Mouse (Mus musculus) telencephalon, adult 2 months (tissue): ENCODE data around the gene Ulk2.
A peak's percentile ranks its signal among the peaks of the same experiment; 100 is the strongest.
"Not testable (repeated sequence)": the region's sequence is repeated elsewhere in the genome, so short reads cannot be mapped to it uniquely, and the experiment has no call there.

Source experiments
- DNase-seq: peaks from one replicate; pipeline ENCODE4 v3.0.0-alpha.2; 2011; ENCODE audit warnings: low read depth, low spot score

Gene Ulk2

DNA sequence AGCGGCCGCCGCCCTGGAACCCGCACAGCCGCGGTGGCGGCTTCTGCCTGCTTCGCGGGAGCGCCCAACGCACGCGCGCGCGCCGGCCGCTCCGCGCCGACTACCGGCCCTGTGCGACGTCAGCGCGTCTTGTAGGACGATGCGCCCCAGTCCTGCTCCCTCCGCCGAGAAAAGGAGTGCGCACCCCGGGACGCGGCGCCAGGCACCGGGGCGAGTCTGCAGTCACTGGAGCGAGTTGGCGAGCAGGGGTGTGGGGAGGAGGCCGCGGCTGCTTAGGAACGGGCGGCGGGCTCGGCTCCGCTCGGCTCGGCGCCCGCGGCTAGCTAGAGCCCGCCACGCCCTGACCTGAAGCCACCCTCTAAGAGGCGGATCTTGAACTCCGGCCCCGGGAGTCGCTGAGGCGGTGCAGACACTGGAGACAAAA lies at the start of gene Ulk2:
TSS of gene Ulk2 (minus strand) at position 86 of the 424 bp plus-strand sequence.
- DNase-seq = peak; percentile 86

DNA sequence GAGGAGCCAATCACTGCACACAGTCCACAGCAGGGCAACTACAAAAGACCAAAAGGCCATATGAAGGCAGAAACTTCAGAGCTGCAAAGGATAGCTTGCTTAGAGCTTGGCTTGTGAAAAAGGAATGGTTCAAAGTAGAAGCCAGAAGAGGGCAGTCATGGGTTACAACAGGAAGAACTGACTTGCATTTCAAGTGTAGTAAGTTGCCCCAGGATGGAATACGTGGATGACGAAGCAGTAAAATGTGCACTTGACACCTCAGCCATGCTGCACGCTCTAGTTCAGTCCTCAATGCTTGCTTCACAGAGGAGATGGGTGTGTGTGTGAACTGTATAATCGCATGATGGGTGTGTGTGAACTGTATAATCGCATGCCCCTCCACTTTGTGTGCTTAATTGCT lies 27.3 kb upstream of the Ulk2 start:
- peak; percentile 36 for DNase-seq

DNA sequence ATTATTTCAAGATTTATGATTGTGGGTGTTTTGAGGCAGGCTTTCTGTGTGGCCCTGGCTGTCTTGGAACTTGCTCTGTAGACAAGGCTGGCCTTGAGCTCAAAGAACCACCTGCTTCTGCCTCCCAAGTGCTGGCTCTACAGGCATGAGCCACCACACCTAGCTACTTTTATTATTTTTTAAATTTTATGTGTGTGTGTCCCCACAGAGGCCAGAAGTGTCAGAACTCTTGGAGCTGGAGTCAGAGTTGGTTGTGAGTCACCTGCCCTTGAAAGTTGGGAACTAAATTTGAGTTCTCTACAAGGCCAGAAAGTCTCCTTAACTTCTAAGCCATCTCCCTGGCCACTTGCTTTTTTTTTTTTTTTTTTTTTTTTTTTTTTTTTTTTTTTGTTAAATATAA lies 25.0 kb upstream of the Ulk2 start:
- no peak for DNase-seq

DNA sequence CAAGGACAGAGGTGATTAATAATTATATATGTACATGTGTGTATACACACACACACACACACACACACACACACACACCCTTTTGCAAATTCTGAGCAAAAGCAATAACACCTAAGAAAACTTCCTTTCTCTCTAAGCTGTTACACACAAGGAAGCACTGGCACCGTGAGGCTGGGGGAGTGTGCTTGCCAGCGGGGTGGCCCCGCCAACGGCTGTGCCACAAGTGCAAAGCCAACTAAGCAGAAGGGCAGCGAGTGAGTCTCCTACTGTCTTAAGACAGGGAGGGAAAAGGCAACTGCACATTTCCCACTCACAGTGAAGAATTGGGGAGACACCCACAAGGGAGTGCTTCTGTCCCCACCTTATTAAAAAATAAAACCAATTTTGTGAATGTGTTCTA lies 17.0 kb upstream of the Ulk2 start:
- DNase-seq = no peak

DNA sequence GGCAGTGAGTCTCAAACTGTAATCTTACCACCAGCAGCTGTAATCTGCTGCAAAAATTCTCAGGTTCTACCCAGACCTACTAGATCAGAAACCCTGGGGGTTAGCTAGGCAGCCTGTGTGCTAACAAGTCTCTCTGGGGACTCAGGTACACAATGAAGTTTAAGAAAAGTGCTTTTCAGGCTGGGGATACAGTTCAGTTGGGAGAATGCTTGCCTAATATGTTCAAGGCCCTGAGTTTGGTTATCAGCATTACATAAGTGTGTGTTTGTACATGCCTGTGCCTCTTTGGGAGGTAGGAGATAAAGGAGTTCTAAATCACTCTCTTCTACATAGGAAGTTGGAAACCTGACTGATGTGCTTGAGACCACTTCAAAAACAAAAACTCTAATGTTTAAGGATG lies 12.0 kb upstream of the Ulk2 start:
- no peak for DNase-seq

DNA sequence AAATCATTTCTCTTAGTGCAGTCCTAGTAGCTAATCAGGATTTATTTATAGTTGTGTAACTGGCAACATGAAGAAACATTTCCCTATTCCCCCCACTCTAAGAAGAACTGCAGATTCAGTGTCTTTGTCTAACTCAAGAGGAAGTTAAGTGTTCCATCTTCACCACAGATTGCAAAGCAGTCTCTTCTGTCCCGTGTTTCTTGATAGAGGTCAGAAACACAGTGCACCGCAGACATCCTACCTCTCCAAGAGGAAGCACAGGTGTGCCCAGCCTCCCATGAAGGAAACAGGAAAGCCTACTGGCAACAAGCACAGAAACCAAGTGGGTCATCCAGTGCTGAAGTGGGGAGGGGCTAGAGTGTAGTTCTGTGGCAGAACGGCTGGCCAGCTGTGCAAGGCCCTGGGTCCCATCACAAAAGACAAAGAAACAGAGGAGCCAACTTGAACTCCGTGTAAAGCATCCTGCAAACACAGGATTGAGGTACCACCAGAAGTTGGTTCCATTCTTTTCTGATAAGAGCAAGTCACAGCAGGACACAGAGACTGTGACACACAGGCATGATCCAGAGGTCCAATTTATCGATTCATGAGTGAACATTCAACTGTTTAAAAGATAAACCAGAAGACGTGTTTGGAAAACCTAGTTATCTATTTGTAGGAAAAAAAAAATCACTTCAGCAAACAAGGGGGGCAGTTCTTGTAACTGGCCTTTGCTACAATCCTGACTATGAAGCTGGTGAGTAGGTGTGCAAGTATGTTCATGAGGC lies 7.1 kb upstream of the Ulk2 start:
- DNase-seq = no peak

DNA sequence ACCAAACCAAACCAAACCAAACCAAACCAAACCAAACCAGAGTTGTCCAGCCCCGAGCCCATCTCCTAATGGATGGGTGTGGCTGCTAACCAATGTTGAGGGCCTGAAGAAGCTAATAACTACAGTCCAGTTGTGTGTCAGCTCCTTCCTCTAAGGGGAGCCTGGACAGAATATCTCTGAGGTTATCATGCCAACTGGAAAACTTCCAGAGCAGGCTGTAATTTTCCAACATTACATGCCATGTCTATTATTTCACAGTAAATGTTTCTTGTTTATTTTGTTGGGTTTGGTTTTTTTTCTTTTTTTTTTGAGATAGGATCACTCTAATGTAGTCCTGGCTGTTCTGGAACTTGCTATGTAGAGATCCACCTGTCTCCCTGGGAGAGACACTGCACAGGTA lies 4.4 kb upstream of the Ulk2 start:
- no peak for DNase-seq

DNA sequence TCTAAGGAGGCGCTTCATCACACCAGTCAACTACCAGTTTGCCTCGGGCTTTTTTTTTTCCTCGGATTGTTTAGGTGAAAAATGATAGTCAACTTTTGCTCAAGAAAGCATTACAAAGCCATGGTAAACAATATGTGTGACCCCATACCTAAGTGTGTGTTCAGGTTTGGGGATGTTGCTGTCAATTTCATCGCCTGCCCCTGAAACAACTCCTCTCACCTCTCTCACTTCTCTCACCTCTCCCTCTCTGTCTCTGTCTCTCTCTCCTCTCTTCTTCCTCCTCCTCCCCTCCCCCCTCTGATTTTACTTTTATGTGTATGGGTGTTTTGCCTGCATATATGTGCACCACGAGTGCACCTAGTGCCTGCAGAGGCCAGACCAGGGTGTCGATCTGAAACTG lies 666 bp upstream of the Ulk2 start:
- no peak for DNase-seq

DNA sequence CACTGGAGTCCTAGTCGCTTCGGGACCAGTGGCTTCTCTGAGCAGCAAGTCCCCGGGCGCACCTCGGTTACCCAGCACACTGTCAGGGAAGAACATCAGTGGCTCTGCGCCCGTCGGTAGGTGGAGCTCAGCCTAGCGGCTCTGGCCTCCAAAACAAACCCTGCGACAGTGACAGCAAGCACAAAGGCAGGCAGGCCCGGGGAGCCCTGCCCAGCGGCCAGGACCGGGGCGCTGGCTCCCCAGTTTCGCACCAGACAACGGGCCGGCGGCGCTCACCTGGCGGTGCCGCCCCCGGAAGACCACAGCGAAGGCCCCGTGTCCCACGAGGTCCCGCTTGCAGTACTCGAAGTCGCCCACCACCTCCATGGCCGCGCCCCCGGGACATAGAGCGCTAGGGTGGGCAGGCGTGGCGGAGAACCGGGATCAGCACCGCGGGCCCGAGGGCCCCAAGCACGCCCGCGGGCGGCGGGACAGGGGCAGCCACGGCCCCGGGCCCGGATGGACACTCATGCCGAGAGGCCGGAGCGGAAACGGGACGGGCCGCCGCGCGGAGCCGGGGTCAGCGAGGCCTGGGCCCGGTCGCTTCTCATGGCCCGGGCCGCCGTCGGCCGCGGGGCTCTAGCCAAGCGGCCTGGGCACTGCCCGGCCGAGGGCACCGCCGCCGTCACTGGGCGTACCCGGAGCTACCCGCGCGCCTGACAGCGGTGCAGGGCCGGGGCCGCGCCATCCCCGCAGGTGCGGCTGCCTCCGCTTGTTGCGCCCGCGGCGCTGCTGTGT lies 474 bp downstream of the Ulk2 start:
- peak; percentile 75 for DNase-seq

DNA sequence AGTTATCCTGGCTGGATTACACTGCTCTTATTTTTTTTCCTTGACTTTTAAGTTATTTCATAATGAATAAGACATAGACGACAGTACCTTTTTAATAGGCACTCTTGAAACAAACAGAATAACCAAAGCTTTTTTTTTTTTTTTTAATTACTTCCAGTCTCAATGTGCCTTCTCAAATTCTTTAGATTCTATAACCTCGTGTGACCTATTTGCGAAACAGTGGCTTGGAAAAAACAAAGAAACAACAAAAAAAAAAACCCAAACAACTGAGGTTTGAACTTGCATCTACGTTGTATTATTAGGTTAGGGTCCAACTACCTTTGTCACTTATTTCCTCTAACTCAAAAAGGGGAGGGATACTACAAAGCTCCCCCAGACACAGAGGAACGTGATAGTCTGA lies 1.2 kb downstream of the Ulk2 start:
- DNase-seq = no peak

DNA sequence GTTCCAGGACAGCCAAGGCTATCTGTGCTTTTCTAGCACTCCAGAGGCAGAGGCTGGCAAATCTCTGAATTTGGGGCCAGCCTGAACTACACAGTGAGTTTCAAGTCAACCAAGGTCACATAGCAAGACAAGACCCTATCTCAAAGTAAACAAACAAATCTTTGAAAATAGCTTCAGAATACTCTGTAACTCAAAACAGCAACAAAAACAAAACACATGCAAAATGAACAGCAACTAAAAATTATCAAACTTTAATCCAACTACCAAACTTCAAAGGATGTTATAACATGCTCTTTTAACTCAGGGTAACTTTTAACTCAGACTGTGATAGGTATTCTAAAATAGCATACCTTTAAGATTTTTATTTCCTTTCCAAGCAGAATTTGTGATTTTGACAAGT lies 2.0 kb downstream of the Ulk2 start:
- DNase-seq = no peak

DNA sequence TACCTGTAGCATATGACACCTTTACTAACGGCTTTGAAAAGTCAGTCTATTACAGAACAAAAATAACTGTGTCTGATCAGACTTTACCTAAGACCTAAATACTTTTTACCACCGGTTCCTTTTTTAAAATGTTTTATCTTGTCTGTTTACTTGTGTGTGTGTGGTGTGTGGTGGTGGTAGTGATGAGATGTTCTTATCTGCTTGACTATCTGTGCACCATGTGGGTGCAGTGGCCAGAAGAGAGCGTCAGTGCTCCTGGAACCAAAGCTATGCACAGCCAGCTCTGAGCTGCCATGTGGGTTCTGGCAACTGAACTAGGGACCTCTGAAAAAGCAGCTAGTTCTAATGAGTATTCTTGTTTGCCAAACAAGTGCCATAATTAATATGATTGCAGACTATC lies 3.7 kb downstream of the Ulk2 start:
- DNase-seq = no peak

DNA sequence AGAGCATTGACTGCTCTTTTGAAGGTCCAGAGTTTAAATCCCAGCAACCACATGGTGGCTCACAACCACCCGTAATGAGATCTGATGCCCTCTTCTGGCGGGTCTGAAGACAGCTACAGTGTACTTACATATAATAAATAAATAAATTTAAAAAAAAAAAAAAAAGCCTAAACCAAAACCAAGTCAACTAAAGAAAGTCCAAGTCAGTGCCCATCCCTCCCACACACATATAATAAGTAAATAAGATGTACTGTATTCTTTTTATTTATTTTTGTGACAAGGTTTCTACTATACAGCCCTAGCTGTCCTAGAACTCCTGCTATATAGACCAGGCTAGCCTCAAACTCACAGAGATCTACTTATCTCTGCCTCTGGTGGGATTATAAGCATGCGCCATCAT lies 14.2 kb downstream of the Ulk2 start:
- not testable (repeated sequence) for DNase-seq

DNA sequence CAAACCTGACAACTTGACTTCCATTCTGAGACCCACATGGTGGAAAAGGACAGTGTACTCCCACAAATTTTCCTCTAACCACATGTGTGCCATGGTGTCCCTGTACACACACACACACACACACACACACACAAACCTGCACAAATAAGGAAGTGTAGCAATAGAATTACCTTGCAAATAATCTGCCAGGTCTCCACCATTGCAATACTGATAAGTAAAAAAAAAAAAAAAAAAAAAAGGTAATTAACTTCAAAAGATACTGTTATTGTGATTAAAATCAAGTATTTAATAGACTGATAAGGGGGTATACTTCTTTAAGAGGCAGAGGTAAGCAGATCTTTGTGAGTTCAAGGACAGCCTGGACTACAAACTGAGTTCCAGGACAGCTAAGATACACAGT lies 14.9 kb downstream of the Ulk2 start:
- DNase-seq = no peak

DNA sequence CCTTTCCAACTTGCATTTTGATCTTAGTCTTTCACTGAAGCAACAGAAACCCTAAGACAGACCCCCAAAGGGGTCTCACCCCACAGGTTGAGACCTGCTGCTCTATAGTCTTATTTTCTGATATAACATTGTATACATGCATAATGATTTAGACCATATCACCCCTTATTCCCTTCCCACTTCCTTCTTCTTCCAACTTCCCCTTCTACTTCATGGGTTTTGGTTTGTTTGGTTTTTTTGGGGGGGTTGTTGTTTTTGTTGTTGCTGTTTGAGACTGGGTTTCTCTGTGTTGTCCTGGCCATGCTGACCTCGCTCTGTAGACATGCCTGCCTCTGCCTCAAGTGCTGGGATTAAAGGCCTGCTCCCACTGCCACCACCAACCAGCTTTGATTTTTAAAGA lies 15.7 kb downstream of the Ulk2 start:
- DNase-seq = no peak

DNA sequence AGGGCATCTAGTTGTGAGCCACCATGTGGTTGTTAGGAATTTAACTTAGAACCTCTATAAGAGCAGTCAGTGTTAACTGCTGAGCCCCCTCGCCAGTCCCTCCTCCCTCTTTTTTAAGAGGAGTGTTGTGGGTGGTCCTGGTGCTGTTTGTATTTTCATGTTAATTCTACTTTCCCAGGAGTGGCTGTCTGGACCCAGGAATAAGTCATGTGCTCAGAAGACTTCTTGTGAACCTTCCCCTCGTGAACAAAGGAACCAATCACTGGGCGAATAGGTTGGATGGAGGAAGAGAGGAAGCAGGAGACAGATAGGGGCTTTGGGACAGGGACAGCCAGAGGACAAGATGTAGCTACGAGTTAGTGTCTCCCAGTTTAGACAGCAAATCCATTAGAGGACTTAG lies 45.1 kb downstream of the Ulk2 start:
- no peak for DNase-seq

DNA sequence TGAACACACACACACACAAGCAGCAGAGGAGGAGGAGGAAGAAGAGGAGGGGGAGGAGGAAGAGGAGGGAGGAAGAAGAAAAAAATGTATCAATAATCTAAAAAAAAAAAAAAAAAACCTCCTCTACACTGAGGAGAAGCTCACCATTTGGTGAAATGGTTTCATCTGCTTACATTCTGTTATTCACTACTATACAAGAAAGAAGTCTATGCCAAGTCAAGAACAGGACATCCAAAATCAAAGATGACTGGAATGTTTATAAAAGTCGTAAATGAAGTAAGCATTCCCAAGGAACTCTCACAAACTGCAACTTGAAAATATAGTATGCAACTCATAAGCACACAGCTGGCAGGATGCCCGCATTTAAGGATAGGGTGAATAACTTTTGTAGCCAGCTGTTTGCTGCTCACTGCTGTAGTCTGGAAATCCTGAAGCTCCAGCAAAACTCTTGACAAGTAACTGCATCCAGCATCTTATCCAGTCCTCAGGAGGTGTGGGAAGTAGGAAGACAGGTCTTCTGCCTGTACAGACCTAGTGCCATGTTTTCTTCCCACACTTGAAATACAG lies 46.2 kb downstream of the Ulk2 start:
- no peak for DNase-seq

DNA sequence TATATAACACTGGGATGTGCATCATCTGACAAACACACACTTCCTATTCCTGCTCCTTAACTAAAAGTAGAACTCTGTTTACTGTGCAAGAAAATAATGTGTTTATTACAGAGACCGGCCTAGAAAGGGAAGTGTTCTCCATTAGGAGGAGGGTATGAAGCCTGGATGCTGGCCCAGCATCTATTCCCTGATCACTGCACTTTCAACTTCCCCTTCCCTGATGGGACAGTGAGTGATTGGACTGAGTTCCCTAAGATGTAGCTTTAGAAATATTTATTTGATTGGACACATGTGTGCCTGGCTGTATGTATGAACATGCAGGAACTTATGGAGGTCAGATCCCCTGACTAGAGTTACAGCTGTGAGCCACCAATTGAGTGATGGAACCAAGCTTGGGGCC lies 61.4 kb downstream of the Ulk2 start:
- peak; percentile 16 for DNase-seq

DNA sequence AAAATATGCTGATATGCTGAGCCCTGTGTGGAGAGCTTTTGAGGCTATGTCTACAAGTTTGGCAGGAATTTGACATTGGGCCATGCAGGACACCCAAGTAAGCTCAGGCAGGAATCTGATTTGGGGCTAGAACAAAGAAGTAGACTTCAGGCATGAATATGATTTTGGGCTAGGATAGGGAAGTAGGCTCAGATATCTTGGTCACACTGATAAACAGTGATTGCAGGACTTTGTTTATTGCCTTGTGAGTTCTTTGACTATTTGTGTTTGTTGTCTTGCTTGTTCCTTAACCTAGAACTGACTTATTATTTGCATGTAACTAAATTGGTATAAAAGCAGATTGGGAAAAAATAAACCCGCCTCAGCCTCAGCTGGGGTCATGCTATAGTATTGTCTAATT lies 66.3 kb downstream of the Ulk2 start:
- DNase-seq = no peak

DNA sequence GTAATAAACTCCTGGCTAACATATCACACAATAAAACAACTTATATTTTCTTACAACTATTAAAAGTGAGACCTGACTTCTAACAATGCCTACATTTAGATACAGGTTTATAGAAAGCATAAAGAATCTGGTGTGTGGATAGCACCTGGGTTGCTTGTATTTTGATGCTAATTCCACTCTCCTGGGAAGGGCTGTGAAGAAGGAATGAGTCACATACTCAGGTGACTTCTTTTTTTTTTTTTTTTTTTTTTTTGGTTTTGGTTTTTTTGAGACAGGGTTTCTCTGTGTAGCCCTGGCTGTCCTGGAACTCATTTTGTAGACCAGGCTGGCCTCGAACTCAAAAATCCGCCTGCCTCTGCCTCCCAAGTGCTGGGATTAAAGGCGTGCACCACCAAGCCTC lies 72.3 kb downstream of the Ulk2 start:
- not testable (repeated sequence) for DNase-seq

DNA sequence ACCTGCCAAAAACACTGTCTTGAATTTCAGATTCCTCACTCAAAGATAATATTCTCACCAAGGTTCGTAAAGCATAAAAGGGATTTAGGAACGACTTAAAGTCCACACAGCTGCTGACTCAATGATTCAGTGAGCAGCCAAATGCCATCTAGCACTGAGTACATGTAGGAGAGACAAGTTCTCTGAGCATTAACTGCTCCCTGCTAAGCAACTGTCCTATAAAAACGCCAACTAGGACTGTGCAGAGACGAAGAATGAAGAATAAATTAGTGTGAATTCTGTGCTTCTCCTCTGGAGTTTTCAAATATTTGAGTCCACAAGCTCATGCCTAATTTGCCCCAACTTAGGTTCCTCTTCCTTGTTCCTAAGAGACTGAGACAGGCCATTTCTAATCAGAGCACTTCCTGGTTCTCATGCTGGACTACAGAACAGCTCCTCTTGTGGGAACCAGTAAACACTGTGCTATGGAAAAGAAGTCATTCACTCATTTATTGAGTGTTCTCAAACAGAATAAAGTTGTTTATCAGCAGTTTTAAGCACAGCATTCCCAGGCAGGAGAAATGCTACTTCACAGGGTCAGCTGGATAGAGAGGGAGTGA lies 80.2 kb downstream of the Ulk2 start:
- DNase-seq = no peak

DNA sequence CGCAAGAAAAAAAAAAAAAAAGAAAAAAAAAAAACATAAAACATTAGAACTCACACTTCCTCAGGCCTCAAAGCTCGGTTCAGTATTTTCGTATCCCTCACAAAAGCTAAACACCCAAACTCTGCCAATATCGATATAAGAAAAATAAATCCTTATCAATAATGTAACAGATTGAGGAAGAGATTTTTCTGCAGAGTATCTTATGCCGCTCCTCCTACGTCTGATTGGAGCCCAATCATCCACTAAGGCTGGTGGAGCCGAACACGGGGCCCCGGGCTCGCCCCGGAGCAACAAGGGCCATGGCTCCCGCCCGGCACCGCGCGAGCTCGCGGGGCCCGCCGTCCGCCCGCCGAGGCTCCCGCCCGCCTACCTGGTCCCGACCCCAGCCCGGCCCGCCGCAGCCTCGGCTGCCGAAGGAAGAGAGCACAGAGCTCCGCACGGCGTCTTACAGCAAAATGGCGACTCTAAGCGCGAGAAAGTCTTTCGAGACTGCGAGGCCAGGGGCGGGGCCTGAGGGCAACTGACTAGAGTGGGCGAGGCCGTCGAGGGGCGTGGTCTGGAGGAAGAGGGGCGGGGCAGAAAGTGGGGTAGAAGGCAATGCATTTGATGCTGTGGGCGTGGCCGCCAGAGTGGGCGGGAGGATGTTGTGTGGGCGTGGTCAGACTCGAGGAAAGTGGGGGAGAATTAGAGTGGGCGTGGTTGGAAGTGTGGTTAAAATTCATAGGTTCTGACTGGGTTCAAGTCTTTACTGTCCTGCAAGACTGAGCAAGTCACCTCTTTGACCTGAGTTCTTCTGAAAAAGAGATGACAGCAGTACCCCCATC lies 93.1 kb downstream of the Ulk2 start, which contains the start of gene Prpsap2:
TSS of gene Prpsap2 (minus strand) at position 505 of the 824 bp plus-strand sequence.
- peak; percentile 93 for DNase-seq
